Mouse (Mus musculus) embryo, embryonic 10.5 days (tissue): Measurements from ENCODE around the gene Rhbdf2.

Source experiments
- DNase-seq: peaks from one replicate; pipeline ENCODE4 v3.0.0-alpha.2; 2015; ENCODE audit warnings: low spot score

Rhbdf2 gene

DNA sequence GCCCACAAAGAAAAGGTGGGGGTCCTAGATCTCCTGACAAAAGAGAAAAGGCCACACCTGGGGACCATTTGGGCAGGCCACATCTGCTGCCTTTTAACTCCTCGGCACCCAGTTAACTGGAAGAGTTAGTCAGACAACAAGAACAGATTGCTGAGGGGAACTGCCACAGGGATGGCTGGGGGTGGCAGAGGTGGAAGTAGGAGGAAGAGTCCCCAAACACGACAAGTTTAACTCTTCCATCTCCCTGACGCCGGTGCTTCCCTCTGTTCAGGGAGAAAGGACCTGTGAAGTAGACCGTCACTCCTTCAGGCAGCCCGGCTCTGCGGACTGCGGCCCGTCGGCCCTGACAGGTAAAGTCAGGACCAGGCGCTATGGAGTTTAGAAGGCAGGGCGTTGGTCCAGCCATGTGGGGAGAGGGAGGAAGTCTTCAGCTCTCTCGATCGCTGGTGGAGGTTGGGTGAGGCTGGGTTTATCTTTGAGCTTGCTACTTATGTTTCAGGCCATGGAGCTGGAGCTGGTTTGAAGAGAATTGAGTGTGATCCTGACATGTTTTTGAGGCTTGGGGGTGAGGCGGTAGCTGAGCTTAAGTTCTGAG lies 32.3 kb upstream of the Rhbdf2 start:
- no peak for DNase-seq

DNA sequence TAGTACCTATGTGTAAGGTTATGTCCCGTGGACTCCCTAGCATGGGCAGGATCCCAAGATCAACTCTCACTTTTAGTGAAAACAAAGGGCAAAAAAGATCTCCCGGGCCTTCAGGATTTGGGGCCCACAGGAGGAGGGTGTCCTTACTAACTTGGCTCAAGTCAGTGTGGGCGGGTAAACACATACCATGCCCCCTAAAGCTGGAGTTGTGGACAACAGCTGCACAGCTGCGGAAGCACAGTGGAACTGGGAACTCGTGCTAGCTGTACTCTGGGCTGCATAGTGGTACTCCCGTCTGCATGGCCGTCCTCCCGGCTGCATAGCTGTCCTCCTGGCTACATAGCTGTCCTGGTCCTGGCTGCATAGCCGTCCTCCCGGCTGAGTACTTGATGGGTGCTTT lies 31.4 kb upstream of the Rhbdf2 start:
- DNase-seq, result no peak

DNA sequence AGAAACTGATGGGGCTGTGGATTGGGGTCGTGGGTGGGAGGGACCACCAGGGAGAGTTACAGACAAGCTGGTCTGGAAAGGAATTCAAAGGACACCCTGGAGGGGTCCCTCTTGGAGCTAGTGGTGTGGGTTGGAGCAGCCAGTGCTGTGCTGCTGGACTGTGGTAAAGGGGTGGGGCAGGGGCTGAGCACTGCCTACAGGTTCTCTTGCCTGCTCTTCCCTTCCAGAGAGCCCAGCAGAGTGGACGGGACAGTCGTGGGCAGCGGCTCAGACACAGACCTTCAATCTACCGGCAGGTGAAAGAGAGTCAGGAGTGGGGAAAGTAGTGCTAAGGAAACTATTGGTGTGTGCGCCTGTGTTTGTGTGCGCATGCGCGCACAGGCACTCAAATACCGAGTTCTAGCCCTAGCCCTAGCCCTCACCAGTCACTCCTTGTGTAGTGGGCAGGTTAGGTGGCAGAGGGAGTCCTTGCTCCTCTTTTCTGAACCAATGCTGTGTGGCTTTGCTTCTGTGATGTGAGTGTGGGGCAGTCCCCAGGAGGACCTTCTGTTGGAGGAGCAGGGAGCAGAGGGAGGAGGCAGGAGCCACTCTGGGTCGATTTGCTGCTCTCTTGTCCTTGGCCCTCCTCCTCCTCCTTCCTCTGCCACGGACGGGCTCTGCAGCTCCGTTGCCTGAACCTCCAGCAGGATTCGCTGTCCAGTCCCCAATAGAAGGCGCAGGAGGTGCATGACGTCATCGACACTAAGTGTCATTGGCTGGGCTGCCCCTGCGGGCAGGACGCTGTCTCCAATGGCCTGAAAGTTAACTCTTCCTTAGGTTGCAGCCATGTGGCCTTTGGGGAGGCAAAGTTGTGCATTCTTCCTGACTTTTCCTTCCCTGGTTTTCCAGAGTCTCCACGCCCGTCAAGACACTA lies 30.7 kb upstream of the Rhbdf2 start:
- DNase-seq, result peak; percentile 97

DNA sequence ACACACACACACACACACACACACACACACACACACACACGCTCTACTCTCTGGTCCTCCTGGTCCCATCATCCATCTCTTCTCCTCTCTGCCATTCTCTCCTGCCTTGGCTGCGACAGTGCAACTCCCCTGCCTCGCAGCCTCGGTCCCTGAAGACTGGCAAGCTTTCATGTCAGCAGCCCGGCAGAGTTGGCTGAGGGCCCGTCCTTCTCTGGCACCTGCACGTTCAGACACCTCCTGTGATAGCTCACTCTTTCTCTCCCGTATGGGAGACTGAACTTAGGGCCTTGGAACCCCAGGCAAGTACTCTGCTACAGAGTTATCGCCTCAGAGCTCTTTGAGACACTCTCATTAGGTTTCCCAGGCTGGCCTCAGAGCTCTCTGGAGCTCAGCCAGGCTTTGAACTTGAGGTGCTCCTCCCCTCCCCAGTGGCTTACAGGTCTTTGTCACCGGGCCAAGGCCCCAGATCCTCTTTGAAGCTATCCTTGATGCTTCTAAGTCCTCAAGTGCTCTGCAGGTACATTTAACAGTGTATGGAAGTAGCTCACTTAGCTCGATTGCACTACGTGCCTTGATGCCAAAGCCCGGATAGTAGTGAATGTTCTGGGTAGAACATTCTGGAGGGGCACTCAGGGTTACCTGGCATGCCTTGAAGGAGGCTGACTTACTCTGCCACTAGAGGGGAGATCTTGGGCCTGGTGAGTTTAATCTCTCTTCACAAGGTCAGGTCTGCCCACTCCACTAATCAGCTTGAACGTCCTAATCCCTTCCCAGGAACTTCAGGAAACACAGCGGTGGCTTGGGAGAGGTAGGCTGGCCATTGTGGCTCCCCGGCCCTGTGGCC lies 29.8 kb upstream of the Rhbdf2 start:
- DNase-seq, result no peak

DNA sequence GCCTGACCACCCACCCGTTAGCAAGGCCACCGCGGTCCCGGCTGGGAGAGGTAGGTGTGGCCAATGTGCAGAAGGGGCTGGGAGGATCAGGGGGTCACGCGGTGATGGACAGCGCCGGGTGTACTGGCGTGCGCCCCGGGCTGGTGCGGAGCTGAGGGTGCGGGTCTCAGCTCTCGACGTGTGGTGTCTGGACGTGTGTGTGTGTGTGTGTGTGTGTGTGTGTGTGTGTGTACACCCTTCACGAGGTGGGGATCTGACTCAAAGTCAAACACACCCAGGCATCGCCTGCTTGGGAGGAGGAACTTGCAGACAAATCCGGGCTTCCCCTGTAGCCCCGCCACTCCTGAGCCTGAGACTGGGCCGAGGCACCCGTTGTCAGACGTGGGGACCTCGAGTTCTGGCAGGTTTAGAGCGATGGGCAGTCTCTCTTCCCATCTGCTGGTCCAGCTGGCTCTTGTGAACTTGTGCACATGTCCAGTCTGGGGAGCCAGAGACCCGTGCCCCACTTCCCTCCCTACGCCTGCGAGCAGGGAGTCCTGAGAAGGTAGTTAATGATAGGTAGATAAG lies 27.5 kb upstream of the Rhbdf2 start, which contains the start of gene Cygb:
Cygb (minus strand) TSS at position 59 of the 567 bp plus-strand sequence.
- DNase-seq, result no peak

DNA sequence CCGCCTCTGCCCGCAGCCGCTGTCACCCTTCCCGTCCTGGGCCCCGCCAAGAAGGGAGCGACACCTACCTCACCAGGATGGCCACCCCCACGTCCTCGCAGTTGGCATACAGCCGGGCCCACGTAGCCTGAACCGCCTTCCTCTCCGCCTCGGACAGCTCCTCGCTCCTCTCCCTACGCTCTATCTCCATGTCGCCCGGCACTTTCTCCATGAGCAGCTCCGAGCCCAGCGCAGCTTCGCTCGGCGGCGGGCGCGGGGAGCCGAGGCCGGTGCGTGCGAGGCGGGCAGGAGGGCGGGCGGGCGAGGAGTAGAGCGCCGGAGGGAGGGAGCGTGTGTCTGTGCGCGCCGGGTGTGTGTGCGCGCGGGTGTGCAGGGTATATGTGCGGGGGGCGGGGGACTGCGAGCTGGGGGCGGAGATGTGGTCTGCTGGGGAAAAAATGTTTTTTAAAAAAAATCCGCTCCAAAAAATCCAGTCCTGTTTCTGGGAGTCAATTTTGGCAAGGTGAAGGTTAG lies 26.9 kb upstream of the Rhbdf2 start:
- DNase-seq, result no peak

DNA sequence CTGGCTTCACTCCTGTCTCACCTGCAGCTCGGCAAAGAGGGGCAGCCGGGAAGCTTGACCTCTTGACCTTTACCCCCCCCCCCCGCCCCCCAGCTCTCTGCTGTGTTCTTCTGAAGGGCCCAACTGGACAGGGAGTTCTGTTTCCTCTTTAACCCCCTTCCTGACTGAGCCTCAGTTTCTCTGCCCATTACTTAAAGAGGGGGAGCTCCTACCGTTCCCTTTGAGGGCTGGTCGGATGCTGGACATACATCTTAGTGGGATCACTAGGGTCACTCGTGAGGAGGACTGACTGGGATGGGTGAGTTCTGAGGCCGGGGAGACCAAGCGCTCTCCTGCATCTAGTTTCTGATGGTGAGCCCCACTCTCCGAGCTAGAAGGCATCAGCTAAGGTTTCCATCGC lies 26.4 kb upstream of the Rhbdf2 start, which contains the start of gene Prcd:
Prcd (plus strand) TSS at position 301 of the 400 bp plus-strand sequence.
- DNase-seq, result no peak

DNA sequence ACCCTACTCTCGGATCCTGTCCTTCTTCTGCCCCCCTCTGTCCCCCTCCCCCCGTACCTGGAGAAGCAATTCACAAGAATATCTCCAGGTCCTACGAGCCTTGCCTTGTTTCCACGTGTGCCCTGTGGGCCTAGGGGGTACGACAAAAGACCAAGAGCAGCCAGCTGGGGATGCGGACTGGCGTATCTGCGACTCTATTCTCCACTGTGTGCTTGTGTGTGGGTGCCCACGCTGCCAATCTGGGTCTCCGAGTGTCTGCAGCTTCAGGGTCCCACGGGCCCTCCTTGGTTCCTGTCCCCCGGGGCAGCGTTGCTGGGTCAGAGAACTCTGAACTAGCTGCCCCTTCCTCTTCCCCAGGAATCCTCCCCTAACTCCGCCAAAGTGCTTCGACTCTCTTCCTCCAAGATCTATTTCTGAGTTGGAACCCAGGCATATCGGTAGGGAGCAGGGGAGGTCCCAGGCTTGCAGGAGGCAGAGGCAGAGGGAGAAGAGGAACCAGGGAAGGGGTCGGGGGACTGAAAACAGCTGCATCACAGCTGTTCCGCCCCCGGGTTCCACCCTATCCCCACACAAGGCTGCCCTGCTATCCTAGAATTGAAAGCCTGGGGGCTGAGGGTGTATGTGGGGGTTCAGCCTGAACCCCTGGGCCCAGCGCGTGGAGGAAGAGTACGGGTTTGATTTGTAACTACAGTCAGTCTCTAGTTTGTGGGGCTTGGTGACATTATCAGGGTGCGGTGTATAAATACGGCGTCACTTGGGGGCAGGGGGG lies 25.7 kb upstream of the Rhbdf2 start:
- no peak for DNase-seq

DNA sequence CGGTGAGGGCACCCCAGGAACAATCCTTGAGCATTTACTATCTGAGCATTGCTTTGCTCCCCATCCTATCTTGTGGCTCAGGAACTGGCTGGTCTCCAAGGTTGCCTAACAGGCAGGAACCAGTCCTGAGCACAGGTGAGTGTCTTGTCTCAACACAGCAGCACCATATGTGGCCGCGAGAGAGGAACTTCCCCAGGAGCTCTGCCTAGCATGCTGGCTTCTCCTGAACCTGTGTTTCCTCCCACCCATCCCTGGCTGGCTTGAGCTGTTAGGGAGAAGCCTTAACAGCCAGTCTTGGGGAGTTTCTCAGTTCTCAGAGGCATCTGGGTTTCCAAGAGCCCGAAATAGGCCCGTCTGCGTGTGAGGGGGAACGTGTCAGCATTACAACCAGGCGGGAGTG lies 24.5 kb upstream of the Rhbdf2 start:
- DNase-seq, result no peak

DNA sequence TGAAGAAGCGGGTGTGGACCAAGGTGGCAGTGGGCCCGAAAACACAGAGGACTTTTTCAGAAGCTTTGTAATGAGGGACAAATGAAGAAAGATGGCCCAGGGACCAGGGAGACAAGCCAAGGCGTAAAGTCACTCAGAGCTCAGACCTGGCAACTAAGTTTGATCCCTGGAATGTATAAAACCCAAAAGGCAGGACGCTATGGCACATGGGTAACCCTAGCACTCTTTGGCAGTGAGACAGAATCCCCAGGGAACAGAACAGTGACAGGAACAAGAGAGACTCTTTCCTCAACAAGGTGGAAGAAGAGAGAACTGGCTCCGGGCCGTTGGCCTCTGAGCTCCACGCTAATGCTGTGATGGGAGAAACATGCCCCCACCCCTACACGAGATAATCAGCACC lies 24.0 kb upstream of the Rhbdf2 start:
- DNase-seq, result no peak

DNA sequence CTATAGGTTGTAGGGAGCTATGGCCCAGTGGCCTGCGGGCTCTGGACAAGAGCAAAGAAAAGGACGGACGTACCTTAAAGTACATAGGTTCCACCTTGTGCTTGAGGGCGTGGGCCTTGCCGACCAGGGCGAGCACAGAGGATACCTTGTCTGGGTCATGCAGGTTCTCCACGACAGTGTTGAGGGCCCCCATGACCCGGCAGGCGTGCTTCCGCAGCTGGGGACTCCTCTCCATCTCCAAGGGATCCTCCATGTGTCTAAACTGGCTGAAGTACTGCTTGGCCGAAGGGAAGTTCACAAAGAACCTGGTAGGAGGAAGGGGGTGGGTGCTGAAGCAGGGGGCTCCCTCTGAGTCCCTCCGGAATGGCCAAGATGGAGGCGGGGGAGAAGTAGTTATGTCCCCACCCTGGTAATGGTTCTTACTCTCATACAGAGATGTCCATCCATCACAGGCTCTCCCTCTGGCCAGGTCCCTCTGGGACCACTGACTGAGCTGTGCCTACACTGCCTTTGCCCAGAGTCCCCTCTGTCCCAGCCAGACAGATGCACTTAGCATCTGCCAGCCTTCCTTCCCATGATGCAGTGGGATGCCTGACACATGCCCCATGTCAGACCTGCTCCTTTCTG lies 23.0 kb upstream of the Rhbdf2 start:
- no peak for DNase-seq

DNA sequence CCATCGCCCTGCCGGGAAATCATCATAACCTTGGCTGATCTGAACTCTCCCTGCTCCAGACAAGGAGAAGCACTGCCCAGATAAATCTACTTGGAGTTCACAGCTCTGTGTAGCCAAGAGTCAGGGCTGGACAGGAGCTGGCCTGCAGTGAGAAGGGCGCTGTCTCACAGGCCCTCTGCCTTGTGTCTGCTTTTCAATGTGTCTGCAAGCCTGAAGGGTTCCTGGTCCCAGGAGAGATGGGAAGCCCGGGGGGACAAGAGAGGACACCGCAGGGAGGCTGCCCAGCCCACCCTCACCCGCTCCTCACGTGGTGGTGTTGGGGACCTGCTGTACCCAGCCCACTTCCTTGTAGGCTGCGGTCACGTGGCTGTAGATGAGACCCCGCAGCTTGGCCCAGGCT lies 22.2 kb upstream of the Rhbdf2 start:
- DNase-seq, result no peak

DNA sequence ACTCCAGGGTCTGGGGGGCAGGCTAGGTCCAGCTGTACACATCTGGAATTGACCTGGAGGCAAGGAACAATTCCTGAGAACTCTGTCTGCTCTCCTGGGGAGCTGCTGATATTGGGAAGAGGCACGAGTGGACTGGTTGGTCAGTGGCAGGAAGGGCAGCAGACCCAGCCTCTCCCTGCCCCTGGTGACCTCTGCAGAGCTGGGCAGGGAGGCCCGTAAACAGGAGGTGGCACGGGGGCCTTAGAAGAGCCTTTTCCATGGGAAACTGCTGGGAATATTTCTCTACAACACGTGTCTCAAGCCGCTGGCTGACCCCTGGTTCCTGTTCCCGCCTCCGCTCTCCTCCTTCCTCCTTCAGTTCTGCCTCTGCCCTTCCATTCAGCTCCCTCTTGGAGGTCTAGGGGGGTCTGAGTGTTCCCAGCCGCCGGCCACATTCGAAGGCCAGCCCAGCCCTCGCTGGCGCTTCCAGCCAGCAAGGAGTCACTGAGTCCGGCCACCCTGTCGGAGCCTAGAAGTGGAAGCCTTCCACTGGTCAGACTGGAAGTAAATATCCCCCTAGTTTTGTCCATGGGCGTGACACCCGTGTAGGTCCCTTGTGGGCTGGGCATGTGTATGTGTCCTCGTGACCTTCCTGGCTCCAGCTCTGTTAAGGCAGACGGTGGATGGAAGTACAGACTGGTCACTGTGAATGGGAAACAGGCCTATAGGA lies 21.5 kb upstream of the Rhbdf2 start:
- DNase-seq, result no peak

DNA sequence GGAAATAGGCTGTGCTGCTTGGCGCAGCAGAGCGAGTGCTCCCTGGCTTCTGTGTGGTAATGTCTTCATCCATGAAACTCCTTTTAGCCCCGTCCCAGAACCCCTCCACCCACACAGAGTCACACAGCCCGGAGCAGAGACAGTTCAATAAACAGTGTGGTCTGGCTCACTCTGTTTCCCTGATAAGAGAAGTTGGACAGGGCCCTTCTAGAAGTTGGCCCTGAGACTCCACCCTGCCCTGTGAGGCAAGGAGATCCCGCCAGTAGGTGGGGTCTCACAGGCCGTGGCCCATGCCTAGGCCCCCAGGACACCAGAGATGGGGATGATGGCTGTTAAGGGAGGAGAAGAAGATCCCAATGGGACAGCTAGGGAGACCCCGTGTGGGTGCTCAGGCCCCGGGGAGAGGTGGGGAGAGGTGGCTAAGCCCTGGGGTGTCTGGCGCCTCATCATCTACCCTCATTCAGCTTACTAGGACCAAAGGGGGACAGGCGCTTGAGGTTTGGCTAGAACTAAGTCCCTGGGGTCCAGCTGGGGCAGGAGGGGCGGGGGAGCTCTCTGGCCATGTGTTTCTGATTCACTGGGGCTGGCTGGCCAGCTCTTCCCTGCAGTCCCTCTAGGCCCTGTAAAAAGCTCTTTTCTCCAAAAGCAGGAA lies 20.6 kb upstream of the Rhbdf2 start:
- DNase-seq, result no peak

DNA sequence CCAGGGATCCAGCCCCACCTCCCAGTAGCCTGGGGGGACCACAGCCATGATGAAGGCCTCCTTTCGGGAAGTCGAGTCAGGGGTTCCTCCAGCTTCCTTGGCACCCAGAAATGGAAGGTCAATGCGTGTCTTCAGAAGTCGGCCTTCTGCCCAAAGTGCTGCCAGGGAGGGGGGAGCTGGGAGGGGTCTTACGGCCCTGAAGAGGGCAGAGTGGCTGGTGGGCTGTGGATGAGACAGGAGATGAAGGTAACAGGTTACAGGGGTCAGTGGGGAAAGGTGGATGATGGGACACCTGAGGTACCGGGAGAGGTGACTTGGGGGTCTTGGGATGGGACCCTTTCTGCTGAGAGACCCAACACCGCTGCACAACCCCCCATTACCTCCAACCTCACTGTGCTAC lies 20.0 kb upstream of the Rhbdf2 start:
- DNase-seq, result no peak

DNA sequence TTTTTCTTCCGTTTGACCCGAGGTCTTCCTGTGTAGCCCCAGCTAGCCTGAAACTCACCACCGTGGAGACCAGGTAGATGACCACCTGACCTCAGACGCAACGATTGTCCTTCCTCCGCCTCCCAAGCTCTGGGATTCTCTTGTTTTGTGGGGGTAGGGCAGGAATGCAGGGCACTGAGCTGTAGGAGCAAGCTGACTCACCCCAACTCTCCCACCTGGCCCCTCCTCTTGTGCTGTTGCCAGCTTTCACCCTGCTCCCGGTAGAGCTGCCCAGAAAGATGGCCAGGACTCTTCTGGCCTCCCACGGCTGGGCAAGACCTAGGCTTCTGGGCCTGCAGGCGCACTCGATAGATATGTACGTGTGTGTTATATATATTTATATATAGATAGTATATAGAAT lies 19.3 kb upstream of the Rhbdf2 start:
- no peak for DNase-seq

DNA sequence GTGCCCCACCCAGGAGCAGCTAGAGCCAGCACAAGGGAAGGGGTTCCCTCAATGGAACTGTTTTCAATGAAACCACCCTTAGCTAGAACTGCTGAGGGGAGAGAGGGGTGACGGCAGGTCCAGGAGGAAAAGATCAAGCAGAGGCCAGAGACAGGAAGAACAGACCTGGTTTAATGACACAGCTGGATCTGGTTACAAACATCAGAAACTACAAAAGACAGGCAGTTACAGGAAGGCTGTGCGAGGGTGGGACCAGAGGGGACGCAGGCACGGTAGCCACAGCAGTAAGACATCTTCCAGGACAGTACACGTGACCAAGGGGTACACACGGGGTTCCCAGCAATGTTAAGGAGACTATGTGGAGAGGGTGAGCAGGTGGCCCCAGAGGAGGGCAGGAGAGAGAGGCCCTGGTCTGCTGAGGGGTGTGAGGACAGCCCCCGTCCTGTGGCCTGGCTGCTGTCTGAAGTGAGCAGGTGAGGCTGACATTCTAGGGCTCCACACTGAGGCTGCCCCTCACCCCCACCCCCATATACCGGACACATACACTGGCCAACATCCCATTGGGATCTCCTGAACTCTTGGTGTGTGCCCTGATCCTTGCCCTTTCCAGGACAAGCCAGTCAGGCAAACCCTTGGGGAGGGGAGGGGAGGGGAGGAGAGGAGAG lies 18.8 kb upstream of the Rhbdf2 start:
- DNase-seq, result no peak

DNA sequence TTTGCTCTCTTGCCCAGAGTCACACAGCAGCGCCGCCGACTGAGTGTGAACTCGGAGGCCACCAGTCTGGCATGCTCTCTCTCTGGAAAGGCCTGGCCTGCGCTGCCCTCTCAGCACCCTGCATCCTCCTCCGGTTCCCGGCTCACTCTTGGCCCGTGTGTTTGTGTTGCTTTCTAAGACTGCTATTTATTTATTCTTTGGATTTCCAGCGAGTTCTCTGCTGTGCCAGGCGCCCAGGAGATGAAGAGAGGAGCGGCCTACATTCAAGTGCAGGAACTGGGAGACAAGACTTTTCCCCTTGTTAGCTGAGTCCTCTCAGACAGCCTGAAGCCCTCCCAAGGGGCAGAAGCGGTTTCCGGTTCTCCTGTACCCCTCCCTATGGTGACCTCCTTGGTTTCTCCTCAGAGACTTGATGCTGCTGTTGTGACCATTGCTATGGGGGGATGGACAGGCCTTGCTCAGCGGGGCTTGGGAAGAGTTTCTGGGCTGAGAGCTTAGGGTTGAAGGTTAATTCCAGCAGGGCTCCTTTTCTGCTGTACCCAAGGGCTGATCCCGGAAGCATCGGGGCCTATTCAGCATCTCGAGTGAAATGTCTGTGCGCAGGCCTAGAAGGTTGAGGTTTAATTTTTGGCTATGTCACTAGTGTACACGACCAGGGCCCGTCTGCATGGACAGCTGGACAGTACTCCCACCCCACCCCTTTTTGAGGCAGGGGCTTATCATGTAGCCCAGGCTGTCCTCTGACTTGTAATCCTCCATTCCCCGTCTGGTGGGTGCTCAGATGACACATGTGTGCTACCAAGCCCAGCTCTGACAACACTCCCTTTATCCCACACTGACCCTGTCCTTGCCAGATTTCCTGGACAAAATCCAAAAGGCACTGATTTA lies 17.6 kb upstream of the Rhbdf2 start:
- no peak for DNase-seq
